Mouse (Mus musculus): ENCODE measurements around the gene Hspa5. TPM values are rescaled to one million over a fixed set of nuclear protein-coding genes. Genes with fewer than 3 reads are reported as not detected.
"Not testable (repeated sequence)": the region's sequence is repeated elsewhere in the genome, so short reads cannot be mapped to it uniquely, and the experiment has no call there.

Hspa5 gene
- total RNA-seq, 2 experiments from 2014 or later: 383 to 477 TPM

DNA sequence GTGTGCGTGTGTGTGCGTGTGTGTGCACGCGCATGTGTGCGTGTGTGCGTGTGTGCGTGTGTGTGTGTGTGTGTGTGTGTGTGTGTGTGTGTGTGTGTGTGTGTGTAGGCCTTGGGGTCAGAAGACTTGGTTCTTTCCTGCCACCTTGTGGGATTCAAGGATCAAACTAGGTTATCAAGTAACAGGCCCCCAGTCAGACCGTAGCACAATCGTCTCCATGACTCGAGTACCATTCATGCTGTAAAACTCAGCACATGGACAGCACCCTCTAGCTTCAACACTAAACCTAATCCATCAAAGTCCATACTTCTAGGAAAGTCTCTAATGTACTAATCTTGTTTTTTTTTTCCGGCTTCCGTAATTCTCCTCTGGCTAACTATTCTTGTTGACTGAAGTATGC lies 7.0 kb upstream of the Hspa5 start:
- no peak for DNase-seq
- intact Hi-C loops (cut with DNase I): no loop called here

DNA sequence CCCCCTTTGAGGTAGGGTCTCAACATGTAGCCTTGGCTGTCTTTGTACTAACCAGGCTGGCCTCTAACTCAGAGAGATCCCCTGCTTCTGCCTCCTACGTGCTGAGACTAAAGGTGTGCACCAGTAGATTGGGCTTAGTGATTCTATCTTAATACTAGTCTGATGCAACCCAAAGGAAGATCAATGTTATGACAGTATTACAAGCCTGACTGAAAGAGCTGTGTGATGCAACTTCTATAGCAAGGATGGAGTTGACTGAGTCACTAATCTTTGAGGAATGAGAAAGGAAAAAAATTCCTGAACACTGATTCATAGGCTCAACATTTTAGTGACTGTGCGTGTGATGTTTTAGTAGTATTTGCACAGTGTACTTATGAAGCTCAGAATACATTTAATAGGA lies 1.7 kb upstream of the Hspa5 start:
- DNase-seq: no peak
- intact Hi-C loops (cut with DNase I): no loop called here

DNA sequence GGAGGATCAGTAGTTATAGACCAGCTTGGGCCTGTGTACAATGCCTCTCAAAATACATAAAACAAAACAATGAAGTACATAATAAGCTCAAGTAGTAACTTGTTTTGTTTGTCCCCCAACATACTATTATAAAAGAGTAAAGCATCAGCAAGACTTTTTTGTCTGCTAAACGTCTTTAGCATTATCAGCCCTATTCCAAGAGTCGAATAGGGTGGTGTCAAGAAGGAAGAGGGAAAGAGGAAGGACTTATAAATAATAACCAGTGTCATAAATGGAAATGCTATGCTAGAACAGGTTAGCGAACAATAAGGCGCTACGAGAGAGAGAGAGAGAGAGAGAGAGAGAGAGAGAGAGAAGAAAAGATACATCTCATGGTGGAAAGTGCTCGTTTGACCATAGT lies 819 bp upstream of the Hspa5 start:
- DNase-seq: no peak
- intact Hi-C loops (cut with DNase I): no loop called here

DNA sequence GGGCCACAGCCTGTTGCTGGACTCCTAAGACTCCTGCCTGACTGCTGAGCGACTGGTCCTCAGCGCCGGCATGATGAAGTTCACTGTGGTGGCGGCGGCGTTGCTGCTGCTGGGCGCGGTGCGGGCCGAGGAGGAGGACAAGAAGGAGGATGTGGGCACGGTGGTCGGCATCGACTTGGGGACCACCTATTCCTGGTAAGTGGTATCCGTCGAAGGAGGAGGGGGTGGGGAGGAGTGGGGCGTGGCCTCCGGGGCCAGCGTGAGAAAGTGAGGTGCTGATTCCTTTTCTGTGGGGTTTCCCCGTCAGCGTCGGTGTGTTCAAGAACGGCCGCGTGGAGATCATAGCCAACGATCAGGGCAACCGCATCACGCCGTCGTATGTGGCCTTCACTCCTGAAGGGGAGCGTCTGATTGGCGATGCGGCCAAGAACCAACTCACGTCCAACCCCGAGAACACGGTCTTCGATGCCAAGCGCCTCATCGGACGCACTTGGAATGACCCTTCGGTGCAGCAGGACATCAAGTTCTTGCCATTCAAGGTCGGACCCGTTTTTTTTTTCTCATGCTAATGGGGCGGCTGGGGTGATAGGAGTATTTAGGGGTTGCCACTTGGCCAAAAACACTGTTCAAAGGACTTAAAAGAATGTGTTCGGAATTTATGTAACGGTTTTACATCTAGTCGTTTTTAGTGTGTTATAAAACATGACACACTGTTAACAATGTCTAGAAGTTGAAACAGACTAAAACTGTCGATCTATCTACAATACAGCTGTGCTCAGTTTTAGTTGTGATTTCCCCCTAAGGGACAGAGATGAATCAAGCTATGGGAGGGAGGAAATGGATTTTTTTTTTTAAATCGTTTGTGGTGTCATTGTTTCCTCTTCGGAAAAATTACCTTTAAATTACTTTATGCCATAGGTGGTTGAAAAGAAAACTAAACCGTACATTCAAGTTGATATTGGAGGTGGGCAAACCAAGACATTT lies 774 bp downstream of the Hspa5 start:
- intact Hi-C loops (cut with DNase I): no loop called here

DNA sequence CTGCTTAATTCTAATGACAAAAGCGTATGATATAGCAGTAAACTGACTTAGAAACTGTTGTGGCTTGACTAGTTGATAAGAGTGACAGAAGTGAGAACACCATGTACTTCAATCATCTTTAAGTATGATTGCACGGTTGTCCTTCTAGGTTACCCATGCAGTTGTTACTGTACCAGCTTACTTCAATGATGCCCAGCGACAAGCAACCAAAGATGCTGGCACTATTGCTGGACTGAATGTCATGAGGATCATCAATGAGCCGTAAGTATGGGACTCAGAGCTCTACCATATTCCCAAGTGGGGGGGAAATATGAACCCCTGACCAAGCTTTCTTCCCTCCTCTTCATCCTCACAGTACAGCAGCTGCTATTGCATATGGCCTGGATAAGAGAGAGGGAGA lies 1.9 kb downstream of the Hspa5 start:
- intact Hi-C loops (cut with DNase I): no loop called here
- no peak for DNase-seq

More for the DNA sequence above, 774 bp downstream of the Hspa5 start:
- DNase-seq: peak; percentile 44 to 46

DNA sequence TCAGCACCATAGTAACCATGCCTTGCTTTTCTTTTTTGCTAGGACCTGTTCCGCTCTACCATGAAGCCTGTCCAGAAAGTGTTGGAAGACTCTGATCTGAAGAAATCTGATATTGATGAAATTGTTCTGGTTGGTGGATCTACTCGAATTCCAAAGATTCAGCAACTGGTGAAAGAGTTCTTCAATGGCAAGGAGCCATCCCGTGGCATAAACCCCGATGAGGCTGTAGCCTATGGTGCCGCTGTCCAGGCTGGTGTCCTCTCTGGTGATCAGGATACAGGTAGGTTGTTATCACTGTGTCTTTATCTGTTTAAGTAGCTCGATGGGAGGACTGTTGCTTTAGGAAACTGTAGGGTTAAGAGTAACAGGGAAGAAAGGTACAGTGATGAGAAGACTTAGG lies 2.7 kb downstream of the Hspa5 start:
- DNase-seq: no peak
- intact Hi-C loops (cut with DNase I): no loop called here

DNA sequence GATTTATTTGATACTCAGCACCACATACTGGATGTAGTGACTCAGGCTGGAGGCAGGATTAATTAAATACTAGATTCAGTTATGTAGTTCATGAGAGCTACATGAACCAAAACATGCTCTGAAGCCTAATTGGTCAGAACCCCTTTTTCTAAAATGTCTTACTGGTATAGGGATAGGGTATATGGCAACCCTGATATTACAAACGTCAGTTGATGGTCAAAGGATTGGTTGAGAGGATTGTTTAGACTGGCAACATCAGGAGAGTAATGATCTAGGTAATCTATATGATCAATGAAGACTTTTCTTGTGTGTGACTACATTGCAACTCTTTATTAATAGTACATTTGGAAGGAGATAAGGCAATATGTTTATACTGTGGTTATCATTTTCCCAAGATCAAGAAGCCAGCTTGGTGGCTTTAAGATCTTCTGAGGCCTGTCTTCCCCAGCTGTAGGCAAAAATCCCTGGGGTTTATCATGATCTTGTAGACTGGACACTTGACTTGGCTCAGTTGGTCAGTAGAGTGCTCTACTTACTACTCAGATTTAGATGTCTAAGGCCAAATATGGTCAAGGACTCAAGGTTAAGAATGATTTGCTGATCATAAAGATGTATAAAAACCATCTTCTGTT lies 5.6 kb downstream of the Hspa5 start:
- no peak for DNase-seq
- intact Hi-C loops (cut with DNase I): no loop called here

DNA sequence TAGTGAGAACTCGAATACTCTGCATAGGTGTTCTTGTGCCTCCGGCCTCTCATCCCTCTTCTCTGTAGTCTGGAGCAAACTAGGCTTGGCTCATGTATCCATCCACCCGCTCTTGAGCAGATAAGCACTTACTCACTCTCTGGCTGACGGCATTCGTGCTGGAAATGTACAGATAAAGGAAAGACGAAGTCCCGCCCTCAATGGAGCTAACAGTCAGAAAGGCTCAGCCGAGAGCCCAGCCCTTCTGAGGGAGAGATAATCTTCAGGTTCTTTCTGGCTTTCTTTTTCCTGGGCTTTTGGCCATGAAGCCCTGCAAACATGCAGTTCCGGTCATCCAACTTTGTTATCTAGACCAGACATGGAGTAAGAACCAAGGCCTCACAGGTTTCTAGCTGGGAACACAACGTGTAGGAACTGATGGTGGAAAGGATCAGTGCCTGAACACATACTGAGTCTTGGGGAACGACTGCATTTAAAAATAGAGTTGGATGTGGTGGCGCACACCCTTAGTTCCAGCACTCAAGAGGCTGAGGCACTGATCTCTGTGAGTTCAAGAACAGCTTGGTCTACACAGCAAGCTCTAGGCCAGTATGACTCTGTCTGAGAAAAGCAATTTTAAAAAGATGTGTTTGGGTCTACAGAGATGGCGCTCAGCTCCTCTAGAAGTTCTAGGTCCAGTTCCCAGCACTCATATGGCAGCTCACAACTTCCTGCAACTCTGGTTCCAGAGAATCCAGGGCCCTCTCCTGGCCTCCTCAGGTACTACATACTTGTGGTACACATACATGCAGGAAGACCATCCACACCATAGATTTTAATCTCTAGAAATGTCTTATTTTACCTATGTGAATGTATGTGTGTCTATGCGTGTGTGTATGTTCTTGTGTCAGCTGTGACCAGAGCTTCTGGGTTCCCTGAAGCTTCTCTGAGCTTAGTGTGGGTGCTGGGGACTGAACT lies 11.6 kb downstream of the Hspa5 start:
- intact Hi-C loops (cut with DNase I): loop anchor here (2.0 to 10.0 kb wide), 4 partner anchors 69 to 321 kb away; partner anchors contain the start of genes AI182371 and Cntrl
- DNase-seq: no peak

DNA sequence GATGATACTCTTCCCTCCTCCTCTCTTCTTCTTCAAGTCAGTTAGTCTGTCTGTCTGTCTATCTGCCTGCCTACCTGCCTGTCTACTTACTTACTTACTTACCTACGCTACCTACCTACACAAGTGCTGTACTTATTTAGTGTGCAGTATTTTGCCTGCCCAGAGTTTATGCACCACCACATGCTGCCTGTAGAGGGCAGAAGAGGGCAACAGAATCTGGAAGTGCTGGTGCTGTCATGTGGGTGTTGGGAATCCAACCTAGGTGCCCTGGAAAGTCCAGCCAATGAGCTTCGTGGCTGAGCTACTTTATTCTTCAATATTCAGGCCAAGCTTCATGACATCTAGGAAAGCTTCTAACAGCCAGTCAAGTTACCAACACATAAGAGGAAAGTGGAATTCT lies 12.3 kb downstream of the Hspa5 start:
- DNase-seq: peak; percentile 41 to 57

DNA sequence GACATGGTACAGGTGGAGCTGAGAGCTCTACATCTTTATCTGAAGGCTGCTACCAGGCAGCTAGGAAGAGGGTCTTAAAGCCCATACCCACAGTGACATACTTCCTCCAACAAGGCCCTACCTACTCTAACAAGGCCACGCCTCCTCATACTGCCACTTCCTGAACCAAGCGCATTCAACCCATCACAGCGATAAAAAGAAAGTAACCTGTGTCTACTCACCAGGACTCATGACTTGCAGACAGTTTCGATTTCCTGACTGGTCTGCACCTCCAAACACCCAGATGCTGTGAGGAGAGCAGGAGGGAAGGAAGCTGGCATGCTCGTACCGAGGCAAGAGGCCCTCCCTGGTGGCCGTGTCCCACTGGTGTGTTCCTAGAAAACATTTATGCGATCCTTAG lies 18.5 kb downstream of the Hspa5 start:
- intact Hi-C loops (cut with DNase I): no loop called here
- no peak for DNase-seq

More for the DNA sequence above, 12.3 kb downstream of the Hspa5 start:
- intact Hi-C loops (cut with DNase I): loop anchor here (2.0 to 10.0 kb wide), 4 partner anchors 68 to 321 kb away; partner anchors contain the start of genes AI182371 and Cntrl

DNA sequence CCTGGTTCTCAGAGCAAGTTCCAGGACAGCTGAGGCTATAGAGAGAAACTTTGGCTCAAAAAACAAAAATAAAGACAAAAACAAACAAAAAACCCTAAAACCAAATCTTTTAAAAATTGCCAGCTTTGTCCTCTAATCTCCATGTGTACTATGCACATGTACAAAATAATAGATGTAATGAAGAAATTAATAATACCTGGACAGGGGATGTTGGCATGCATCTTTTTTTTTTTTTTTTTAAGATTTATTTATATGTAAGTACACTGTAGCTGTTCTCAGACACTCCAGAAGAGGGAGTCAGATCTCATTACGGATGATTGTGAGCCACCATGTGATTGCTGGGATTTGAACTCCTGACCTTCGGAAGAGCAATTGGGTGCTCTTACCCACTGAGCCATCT lies 20.8 kb downstream of the Hspa5 start:
- DNase-seq; intact Hi-C loops (cut with DNase I): not testable (repeated sequence)

DNA sequence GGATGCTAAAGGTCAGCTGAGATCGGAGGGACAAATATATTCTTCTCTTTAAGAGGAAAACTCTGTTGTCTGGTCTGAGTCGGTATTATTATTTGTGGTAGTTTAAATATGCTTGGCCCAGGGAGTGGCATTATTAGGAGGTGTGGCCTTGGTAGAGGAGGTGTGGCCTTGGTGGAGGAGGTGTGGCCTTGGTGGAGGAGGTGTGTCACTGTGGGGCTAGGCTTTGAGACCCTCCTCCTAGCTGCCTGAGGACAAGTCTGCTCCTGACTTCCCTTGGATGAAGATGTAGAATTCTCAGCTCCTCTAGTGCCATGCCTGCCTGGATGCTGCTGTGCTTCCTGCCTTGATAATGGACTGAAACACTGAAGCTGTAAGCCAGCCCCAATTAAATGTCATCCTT lies 22.7 kb downstream of the Hspa5 start:
- DNase-seq: no peak
- intact Hi-C loops (cut with DNase I): no loop called here

DNA sequence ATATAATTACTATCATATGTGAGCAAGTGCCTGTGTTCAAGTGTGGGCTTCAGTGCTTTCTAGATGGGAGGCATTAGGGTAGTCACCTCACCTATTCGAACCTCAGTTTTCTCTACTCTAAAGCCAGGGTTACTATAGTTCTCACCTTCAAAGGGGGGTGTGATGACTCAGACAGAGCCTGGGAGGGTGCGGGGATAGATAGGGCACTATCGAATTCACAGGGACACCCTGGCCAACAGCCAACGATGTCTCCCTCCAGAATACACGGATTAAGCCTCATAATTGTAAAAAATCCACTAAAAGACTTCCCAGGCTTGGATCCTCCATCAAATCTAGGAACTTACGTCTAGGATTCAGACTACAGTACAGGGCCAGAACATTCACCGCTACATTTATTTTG lies 23.7 kb downstream of the Hspa5 start:
- no peak for DNase-seq
- intact Hi-C loops (cut with DNase I): loop anchor here (5.0 kb wide), 1 partner anchor 107 kb away; no protein-coding TSS in a partner anchor

DNA sequence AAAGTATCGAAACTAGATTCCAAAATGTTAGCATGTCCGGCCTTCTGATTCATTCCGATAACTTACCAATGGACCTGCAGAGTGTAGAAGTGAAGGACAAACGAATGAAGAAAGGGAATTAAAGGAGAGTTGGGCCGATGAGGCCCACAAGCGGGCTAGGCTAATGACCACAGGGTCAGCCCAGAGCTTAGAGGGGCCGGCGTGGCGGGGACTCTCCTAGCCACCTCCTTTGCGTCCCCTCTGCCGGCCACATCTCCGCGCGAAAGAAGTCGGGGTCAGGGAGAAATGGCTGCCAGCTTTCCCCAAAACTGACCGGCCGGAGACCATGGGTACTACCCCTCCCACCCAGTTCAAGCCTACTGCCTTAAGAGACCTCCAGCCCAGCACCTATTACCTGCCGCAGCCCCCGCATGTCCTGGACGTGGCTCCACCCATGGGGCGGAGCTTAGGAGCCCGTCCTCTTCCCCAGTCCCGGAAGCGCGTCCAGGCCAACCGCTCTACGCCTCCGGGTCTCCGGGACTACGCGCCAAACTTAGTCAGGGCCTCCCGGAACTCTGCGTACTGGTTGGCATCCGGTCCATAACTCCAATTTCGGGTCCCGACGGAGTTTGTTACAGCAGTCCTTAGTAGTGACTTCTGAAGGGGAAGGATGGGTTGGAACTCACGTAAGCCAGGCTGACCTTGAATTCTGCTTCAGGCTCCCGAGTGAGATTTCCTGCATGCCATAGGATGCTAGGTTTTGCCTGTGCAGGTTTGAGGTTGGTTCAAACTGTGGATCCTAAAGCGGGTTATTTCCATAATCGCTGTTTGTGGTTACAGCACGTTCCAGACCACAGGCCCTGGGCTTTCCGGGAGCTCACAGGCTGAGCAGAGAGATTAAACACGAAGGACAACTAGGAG lies 27.8 kb downstream of the Hspa5 start, which contains the start of gene Rabepk:
Gene Rabepk (minus strand): TSS at position 556 of the 900 bp plus-strand sequence.
- intact Hi-C loops (cut with DNase I): loop anchor here (5.0 kb wide), 1 partner anchor 103 kb away; no protein-coding TSS in a partner anchor
- peak; percentile 87 for DNase-seq

DNA sequence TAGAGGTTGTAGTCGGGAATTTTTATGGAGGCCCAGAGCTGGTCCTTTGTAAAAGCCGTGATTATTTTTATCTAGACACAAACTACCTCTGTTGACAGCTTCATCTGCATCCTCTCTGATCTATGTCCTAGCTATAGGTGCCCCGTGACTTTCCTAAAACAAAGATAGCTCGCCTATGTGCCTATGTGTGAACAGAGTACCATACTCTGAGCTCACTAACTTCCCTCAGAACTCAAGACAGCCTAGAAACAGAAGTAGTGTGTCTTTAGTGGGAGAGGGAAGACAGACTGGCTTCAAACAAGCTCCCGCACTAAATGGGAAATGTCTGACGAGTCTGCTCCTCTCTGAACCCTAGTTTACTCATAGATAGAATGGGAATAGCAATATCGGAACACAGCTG lies 28.6 kb downstream of the Hspa5 start:
- no peak for DNase-seq
- intact Hi-C loops (cut with DNase I): no loop called here

DNA sequence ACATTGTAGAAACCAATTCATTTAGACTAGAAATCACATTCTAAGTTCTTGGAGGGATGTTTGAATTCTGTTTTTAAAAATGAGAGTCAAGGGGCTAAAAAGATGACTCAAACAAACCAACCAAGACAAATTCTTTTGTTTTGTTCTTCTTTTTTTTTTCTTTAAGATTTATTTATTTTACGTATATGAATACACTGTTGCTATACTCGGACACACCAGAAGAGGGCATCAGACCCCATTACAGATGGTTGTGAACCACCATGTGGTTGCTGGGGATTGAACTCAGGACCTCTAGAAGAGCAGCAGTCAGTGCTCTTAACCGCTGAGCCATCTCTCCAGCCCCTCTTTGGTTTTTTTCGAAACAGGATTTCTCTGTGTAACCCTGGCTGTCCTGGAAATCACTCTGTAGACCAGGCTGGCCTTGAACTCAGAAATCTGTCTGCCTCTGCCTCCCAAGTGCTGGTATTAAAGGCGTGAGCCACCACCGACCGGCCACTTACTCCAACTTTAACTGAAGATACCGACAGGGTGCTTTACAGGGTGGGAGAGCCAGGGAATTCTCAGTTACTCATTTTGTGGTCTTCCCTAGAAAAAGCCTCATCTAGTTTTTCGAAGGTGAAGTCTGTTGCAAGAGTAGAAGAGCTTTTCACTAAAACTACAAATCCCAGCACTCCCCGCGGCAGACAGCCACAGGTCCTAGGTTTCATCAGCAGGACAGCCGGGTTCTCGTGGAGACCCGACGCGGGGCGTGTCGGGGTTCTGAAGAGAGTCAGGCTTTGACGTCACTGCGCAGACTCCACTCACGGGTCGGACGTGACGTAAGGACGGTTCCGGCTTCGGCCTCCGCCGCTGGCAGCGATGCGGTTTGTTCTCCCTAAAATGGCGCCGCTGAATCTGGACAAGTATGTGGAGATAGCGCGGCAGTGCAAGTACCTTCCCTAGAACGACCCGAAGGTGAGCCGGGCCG lies 30.0 kb downstream of the Hspa5 start:
- peak; percentile 95 to 98 for DNase-seq
- intact Hi-C loops (cut with DNase I): loop anchor here (2.0 kb wide), 1 partner anchor 69 kb away; no protein-coding TSS in a partner anchor

DNA sequence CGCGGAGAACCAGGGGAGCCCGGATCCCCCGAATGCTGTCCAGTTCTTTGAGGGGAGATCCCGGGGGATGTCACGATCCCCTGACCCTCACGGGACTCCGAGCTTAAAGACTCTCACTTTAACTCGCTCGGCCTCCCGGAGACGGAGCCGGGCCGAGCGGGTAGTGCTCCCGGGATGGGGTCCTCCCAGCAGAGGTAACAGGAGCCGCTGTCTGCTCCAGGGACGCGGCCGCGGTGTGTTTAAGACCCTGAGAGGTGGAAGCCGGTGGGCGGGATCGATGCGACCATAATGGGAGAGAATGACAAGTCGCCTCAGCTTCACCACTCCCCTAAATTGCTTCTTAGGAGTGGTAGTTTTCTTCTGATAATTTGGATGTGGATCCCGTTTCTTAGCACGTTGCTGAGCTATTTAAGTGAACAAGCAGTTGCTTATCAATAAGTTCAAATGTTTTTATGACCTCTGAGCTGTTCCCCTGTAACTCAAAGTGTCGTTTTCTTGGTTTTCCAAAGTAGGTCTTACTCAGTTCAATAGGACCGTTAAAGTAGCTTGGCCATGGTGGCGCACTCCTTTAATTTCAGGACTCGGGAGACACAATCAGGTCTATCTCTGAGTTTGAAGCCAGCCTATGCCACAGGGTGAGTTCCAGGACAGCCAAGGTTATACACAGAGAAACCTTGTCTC lies 30.9 kb downstream of the Hspa5 start:
- intact Hi-C loops (cut with DNase I): loop anchor here (2.0 kb wide), 1 partner anchor 68 kb away; no protein-coding TSS in a partner anchor
- peak; percentile 37 to 55 for DNase-seq
